Mouse (Mus musculus): ENCODE results near the gene Igsf8. TPM values are rescaled to one million over a fixed set of nuclear protein-coding genes. Genes with fewer than 3 reads are reported as not detected.

Gene Igsf8
- polyA plus RNA-seq, 1 experiment: 90.8 TPM

DNA sequence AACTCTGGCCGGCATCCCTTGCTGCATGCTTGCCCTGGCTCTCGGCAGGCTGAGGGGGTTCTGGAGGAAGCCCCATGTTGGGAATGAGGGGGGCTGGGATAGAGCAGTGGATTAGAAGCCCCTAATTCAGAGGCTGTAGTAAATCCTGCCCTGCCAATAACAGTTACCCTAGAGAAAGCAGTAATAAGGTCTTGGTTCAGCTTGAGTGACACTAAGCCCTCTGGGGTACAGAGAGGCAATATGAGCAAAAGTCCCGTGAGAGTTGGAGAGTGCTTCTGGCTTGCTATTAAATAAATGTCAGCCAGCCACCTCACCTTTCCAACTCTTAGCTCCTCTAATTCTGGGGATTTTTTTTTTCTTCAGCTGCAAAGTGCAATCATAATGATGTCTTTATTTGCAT, 93.9 kb downstream of the Igsf8 start:
- Histone ChIP-seq H3K4me1 (ENCODE audit: control insufficient read depth, insufficient read depth, insufficient read length, low read length) (no peaks in the 10 kb centered on the region), H3K27ac (ENCODE audit: insufficient read depth, low read depth, low read length) (no peak overlapping the region), H3K4me3 (ENCODE audit: low read depth, low read length) (no peak overlapping the region), H3K36me3 (ENCODE audit: control insufficient read depth, insufficient read depth, low read length) (no peaks in the 10 kb centered on the region), H3K27me3 (ENCODE audit: control insufficient read depth, insufficient read depth, low read length) (peaks cover 15% of the 10 kb centered on the region)
- WGBS: 48% methylated on average over 3 of the region's 3 CpGs
- no peak for TF ChIP-seq CTCF (IDR thresholded peaks at IDR 0.05; ENCODE audit: extremely low read depth, insufficient read length, insufficient replicate concordance, low read depth, low read length)
- TF ChIP-seq POLR2A (IDR thresholded peaks at IDR 0.05; ENCODE audit: low read depth, low read length): no peak

- no peak for TF ChIP-seq POLR2A (IDR thresholded peaks at IDR 0.05; ENCODE audit: low read depth, low read length)
- peak; percentile 80 for TF ChIP-seq CTCF (IDR thresholded peaks at IDR 0.05; ENCODE audit: extremely low read depth, insufficient read length, insufficient replicate concordance, low read depth, low read length)
Observed at GRCm38 (mm10) chr1:172357550-172357949, 96.1 kb downstream of the Igsf8 start.

GRCm38 (mm10) chr1:172358341-172358740, 96.9 kb downstream of the Igsf8 start:
- Histone ChIP-seq H3K27me3 (ENCODE audit: control insufficient read depth, insufficient read depth, low read length) (peaks cover 17% of the 10 kb centered on the region), H3K36me3 (ENCODE audit: control insufficient read depth, insufficient read depth, low read length) (no peaks in the 10 kb centered on the region), H3K4me3 (ENCODE audit: low read depth, low read length) (no peak overlapping the region), H3K27ac (ENCODE audit: insufficient read depth, low read depth, low read length) (no peak overlapping the region), H3K4me1 (ENCODE audit: control insufficient read depth, insufficient read depth, insufficient read length, low read length) (no peaks in the 10 kb centered on the region)
- 71% methylated on average over 10 of the region's 10 CpGs for WGBS
- no peak for TF ChIP-seq CTCF (IDR thresholded peaks at IDR 0.05; ENCODE audit: extremely low read depth, insufficient read length, insufficient replicate concordance, low read depth, low read length)
- no peak for TF ChIP-seq POLR2A (IDR thresholded peaks at IDR 0.05; ENCODE audit: low read depth, low read length)

More at GRCm38 (mm10) chr1:172357550-172357949, 96.1 kb downstream of the Igsf8 start:
- Histone ChIP-seq H3K4me3 (ENCODE audit: low read depth, low read length) (no peak overlapping the region), H3K36me3 (ENCODE audit: control insufficient read depth, insufficient read depth, low read length) (no peaks in the 10 kb centered on the region), H3K4me1 (ENCODE audit: control insufficient read depth, insufficient read depth, insufficient read length, low read length) (no peaks in the 10 kb centered on the region), H3K27me3 (ENCODE audit: control insufficient read depth, insufficient read depth, low read length) (peaks cover 13% of the 10 kb centered on the region), H3K27ac (ENCODE audit: insufficient read depth, low read depth, low read length) (no peak overlapping the region)
- WGBS: 3% methylated on average over 1 of the region's 1 CpGs

- 10% methylated on average over 6 of the region's 6 CpGs for WGBS
- TF ChIP-seq CTCF (IDR thresholded peaks at IDR 0.05; ENCODE audit: extremely low read depth, insufficient read length, insufficient replicate concordance, low read depth, low read length) (peak; percentile 61; the same call in 1 of the 2 replicates), POLR2A (IDR thresholded peaks at IDR 0.05; ENCODE audit: low read depth, low read length) (no peak)
- Histone ChIP-seq H3K4me3 (ENCODE audit: low read depth, low read length) (no peak overlapping the region), H3K27me3 (ENCODE audit: control insufficient read depth, insufficient read depth, low read length) (peaks cover 13% of the 10 kb centered on the region), H3K4me1 (ENCODE audit: control insufficient read depth, insufficient read depth, insufficient read length, low read length) (peaks cover 2% of the 10 kb centered on the region; the same call in 1 of the 2 replicates), H3K27ac (ENCODE audit: insufficient read depth, low read depth, low read length) (no peak overlapping the region), H3K36me3 (ENCODE audit: control insufficient read depth, insufficient read depth, low read length) (no peaks in the 10 kb centered on the region)
Observed at GRCm38 (mm10) chr1:172364684-172365083, 103.2 kb downstream of the Igsf8 start.

GRCm38 (mm10) chr1:172368768-172369418, 107.5 kb downstream of the Igsf8 start:
- H3K27ac ChIP-seq (ENCODE audit: insufficient read depth, low read depth, low read length): no peak overlapping the region
- 29% methylated on average over 23 of the region's 23 CpGs for WGBS
- no peaks in the 10 kb centered on the region for H3K36me3 ChIP-seq (ENCODE audit: control insufficient read depth, insufficient read depth, low read length)
- H3K4me1 ChIP-seq (ENCODE audit: control insufficient read depth, insufficient read depth, insufficient read length, low read length): peaks cover 2% of the 10 kb centered on the region; the same call in 1 of the 2 replicates
- H3K27me3 ChIP-seq (ENCODE audit: control insufficient read depth, insufficient read depth, low read length): peaks cover 10% of the 10 kb centered on the region; the same call in 1 of the 2 replicates
- peak; percentile 69; the same call in 1 of the 2 replicates for TF ChIP-seq CTCF (IDR thresholded peaks at IDR 0.05; ENCODE audit: extremely low read depth, insufficient read length, insufficient replicate concordance, low read depth, low read length)
- TF ChIP-seq POLR2A (IDR thresholded peaks at IDR 0.05; ENCODE audit: low read depth, low read length): no peak
- no peak overlapping the region for H3K4me3 ChIP-seq (ENCODE audit: low read depth, low read length)

Other genes with a start within 250 kb of the Igsf8 start
- 1.4 and 1.6 TPM in 2 replicates for gene Vangl2, start 233.2 kb upstream of the Igsf8 start, polyA plus RNA-seq (2012; rRNA removed)
- gene Nhlh1, start 204.1 kb upstream of the Igsf8 start, polyA plus RNA-seq (2012; rRNA removed): 0.10 and 0.13 TPM in 2 replicates
- 25.0 and 46.0 TPM in 2 replicates for gene Copa, start 179.1 kb upstream of the Igsf8 start, polyA plus RNA-seq (2012; rRNA removed)
- gene Ncstn, start 178.8 kb upstream of the Igsf8 start, polyA plus RNA-seq (2012; rRNA removed): 46.4 and 118 TPM in 2 replicates
- gene Pex19, start 134.9 kb upstream of the Igsf8 start, polyA plus RNA-seq (2012; rRNA removed): 40.5 and 55.1 TPM in 2 replicates
- gene Dcaf8, start 113.6 kb upstream of the Igsf8 start, polyA plus RNA-seq (2012; rRNA removed): 14.6 and 26.7 TPM in 2 replicates
- 11.3 and 12.0 TPM in 2 replicates for gene Pea15a, start 54.8 kb upstream of the Igsf8 start, polyA plus RNA-seq (2012; rRNA removed)
- gene Casq1, start 41.8 kb upstream of the Igsf8 start, polyA plus RNA-seq (2012; rRNA removed): 0.18 and 0.32 TPM in 2 replicates
- not detected in 2 replicates for gene Atp1a4, start 3.2 kb upstream of the Igsf8 start, polyA plus RNA-seq (2012; rRNA removed)
- gene Atp1a2, start 36.4 kb downstream of the Igsf8 start, polyA plus RNA-seq (2012; rRNA removed): 2.7 and 3.5 TPM in 2 replicates
- 0.25 TPM in 1 of 2 replicates, not detected in the other for gene Kcnj9, start 67.7 kb downstream of the Igsf8 start, polyA plus RNA-seq (2012; rRNA removed)
- gene Kcnj10, start 79.6 kb downstream of the Igsf8 start, polyA plus RNA-seq (2012; rRNA removed): 0.44 and 0.65 TPM in 2 replicates
- gene Pigm, start 114.9 kb downstream of the Igsf8 start, polyA plus RNA-seq (2012; rRNA removed): 3.5 and 4.8 TPM in 2 replicates
- 2.1 TPM in 2 replicates for gene Slamf9, start 213.7 kb downstream of the Igsf8 start, polyA plus RNA-seq (2012; rRNA removed)
- 145 and 516 TPM in 2 replicates for gene Igsf9, start 220.1 kb downstream of the Igsf8 start, polyA plus RNA-seq (2012; rRNA removed)
- 149 and 284 TPM in 2 replicates for gene Tagln2, start 238.4 kb downstream of the Igsf8 start, polyA plus RNA-seq (2012; rRNA removed)